Mouse (Mus musculus) kidney, postnatal 0 days (tissue): ENCODE results near the gene Smarcb1. TPM values are rescaled to one million over a fixed set of nuclear protein-coding genes. Genes with fewer than 3 reads are reported as not detected.
A peak's percentile ranks its signal among the peaks of the same experiment; 100 is the strongest.
"Not testable (repeated sequence)": the region's sequence is repeated elsewhere in the genome, so short reads cannot be mapped to it uniquely, and the experiment has no call there.

Experiments used
- ATAC-seq: fragments of 200-750 bp; cut with Nextera tagmentation; replicated peaks from 2 replicates; pipeline ENCODE4 v1.8.0; 2017; ENCODE audit warnings: low read depth, moderate number of reproducible peaks, moderate TSS enrichment, moderate library complexity; ENCODE audit not compliant: low FRiP score
- DNase-seq: peaks from one replicate; pipeline ENCODE4 v3.0.0-alpha.2; 2016; ENCODE audit warnings: low spot score
- H3K27ac ChIP-seq: fragments of 300-500 bp; sonication (generic); 2 replicates; pipeline ENCODE4 v1.5.1; 2014; ENCODE audit warnings: mild to moderate bottlenecking
- H3K27me3 ChIP-seq: fragments of 300-500 bp; sonication (generic); 2 replicates; pipeline ENCODE4 v1.6.1; 2014; ENCODE audit warnings: low read length, mixed read lengths; ENCODE audit not compliant: insufficient read depth
- H3K36me3 ChIP-seq: fragments of 300-500 bp; sonication (generic); 2 replicates; pipeline ENCODE4 v1.6.1; 2014; ENCODE audit warnings: low read length, mixed read lengths; ENCODE audit not compliant: insufficient read depth
- H3K4me1 ChIP-seq: fragments of 300-500 bp; sonication (generic); replicated peaks from 2 replicates; pipeline ENCODE4 v1.6.1; 2014; ENCODE audit warnings: antibody characterized with exemption, low read length, mixed read lengths; ENCODE audit not compliant: insufficient read depth
- H3K4me2 ChIP-seq: fragments of 300-500 bp; sonication (generic); 2 replicates; pipeline ENCODE4 v1.6.1; 2014; ENCODE audit warnings: mild to moderate bottlenecking, low read length, moderate library complexity, mixed read lengths
- H3K4me3 ChIP-seq: fragments of 300-500 bp; sonication (generic); replicated peaks from 2 replicates; pipeline ENCODE4 v1.5.1; 2014; ENCODE audit warnings: low read depth, low read length
- H3K9ac ChIP-seq: fragments of 300-500 bp; sonication (generic); 2 replicates; pipeline ENCODE4 v1.6.1; 2014; ENCODE audit warnings: low read depth, low read length
- H3K9me3 ChIP-seq: fragments of 300-500 bp; sonication (generic); replicated peaks from 2 replicates; pipeline ENCODE4 v1.6.1; 2016; ENCODE audit warnings: low read length, inconsistent platforms, mixed read lengths
- CTCF ChIP-seq: IDR thresholded peaks from 2 replicates; pipeline ENCODE4 v1.5.1; 2016; ENCODE audit warnings: antibody characterized with exemption, low read depth, mild to moderate bottlenecking, moderate library complexity
- WGBS: fragments of 180-500 bp; shearing (Covaris S2); extraction: QIAGEN DNeasy Blood & Tissue Kit; methylation state at CpG from one replicate; pipeline ENCODE4 v1.1.7; 2014; 5-methylcytosine and 5-hydroxymethylcytosine counted together
- polyA plus RNA-seq: library from polyadenylated mRNA; unstranded; fragments of >200 nt; fragmentation: Nextera tagmentation; extraction: Ambion mirVana; gene quantifications from 2 replicates; pipeline ENCODE4 v1.2.1, GENCODE M21; 2015

Smarcb1 gene
- polyA plus RNA-seq, 1 experiment from 2014 or later: 149 TPM

DNA sequence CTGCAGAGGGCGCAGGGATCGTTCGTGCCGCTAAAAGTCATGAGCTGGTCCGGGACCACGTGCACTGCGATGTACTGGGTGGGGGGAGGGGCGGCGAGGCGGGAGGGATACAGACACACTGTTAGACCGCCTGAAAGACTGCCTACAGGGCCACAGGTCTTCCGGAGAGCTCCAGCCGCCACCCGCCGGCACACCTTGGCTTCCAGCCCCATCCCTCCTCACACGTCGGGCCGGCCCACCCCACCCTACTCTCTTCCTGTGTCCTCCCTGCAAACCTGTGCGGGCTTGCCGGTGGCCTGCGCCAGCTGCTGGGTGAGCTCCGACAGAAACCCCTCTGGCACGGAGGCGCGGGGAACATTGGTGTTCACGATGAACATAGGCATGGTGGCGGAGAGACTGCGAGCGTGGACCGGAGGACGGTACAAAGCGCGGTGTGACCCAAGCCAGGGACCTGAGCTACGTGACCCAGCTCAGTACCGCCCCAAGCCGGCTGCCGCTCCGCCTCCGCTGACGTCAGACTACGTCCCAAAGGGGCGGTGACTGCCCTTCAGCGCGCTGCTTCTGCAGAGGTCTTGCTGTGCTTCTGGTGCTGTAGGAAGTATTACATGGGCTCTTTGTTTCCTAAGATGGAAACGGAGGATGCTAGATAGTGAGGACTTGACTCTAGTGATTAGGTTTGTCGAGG lies 61.5 kb downstream of the Smarcb1 start, which contains the start of gene Mif:
Gene Mif, minus strand, starts transcription at position 455 of the 685 bp plus-strand sequence.
- Histone ChIP-seq H3K4me2 (peak within 1 kb of the TSS; percentile 79), H3K4me3 (peak within 1 kb of the TSS; percentile 68), H3K9ac (peak within 1 kb of the TSS; percentile 77), H3K27ac (peak within 1 kb of the TSS; percentile 95), H3K4me1 (peaks cover 11% of the 10 kb centered on the region; the same call in 1 of the 2 replicates)
- H3K9me3 ChIP-seq, H3K36me3 ChIP-seq, H3K27me3 ChIP-seq: not testable (repeated sequence)
- peak; percentile 6; the same call in 1 of the 2 replicates for TF ChIP-seq CTCF
- ATAC-seq (peak; percentile 94), DNase-seq (peak; percentile 94)
- 0% methylated on average over 42 of the region's 46 CpGs for WGBS

DNA sequence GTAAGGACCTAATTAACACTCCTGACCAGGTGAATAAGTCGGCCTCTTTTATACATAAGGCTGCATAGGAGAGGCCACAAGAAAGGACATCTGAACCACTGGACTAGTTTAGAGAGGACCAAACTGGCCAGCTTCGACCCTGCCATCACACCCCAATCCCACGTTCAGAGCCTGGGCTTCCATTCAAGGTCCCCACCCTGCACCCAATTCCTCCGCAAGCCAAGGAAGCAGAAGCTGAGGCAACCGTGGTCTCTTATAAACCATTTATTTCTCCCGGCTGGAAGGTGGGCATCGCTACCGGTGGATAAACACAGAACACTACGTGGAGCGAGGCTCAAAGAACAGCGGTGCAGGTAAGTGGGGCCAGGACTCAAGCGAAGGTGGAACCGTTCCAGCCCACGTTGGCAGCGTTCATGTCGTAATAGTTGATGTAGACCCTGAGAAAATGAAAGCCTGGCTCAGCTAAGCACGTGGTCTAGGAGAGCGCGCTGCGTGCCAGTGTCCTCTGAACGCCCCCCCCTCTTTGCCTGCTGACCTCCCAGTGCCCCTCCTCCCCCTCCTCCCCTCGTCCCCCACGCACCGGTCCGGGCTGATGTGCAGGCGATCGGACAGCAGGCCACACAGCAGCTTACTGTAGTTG lies 62.2 kb downstream of the Smarcb1 start:
- TF ChIP-seq CTCF: no peak
- H3K4me1 ChIP-seq: peaks cover 11% of the 10 kb centered on the region; the same call in 1 of the 2 replicates
- H3K36me3 ChIP-seq: peaks cover 5% of the 10 kb centered on the region; the same call in 1 of the 2 replicates
- peak overlapping the region; percentile 68 for H3K4me3 ChIP-seq
- H3K9me3 ChIP-seq: no peaks in the 10 kb centered on the region
- peak overlapping the region; percentile 95 for H3K27ac ChIP-seq
- DNase-seq (peak; percentile 67), ATAC-seq (peak; percentile 71)
- H3K27me3 ChIP-seq: no peaks in the 10 kb centered on the region
- H3K4me2 ChIP-seq: peak overlapping the region; percentile 79
- WGBS: 2% methylated on average over 27 of the region's 27 CpGs
- H3K9ac ChIP-seq: peak overlapping the region; percentile 77

DNA sequence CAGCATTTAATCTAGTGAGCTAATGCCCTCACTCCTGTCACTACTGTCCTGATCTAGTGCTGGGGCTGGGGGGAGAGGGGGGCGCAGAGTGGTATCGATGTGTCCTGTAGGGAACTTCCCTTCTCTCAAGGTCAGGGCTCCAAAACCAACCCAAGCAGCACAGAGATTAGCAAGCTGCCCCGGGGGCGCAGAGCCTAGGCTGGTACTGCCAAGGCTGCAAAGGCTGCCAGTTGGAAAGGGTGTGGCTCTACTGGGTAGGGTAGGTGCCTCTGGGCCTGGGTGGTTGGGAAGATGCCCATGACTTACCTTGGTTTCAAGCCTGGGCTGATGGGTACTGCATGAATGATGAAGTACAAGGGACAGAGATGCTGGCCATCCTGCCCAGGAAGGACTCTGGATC lies 63.8 kb downstream of the Smarcb1 start:
- Histone ChIP-seq H3K4me1 (peaks cover 11% of the 10 kb centered on the region; the same call in 1 of the 2 replicates), H3K36me3 (peaks cover 5% of the 10 kb centered on the region; the same call in 1 of the 2 replicates), H3K4me2 (no peak overlapping the region), H3K9ac (no peak overlapping the region), H3K27ac (no peak overlapping the region), H3K4me3 (no peak overlapping the region), H3K9me3 (no peaks in the 10 kb centered on the region), H3K27me3 (no peaks in the 10 kb centered on the region)
- DNase-seq: no peak
- no peak for TF ChIP-seq CTCF
- WGBS: 92% methylated on average over 4 of the region's 4 CpGs
- ATAC-seq: no peak

DNA sequence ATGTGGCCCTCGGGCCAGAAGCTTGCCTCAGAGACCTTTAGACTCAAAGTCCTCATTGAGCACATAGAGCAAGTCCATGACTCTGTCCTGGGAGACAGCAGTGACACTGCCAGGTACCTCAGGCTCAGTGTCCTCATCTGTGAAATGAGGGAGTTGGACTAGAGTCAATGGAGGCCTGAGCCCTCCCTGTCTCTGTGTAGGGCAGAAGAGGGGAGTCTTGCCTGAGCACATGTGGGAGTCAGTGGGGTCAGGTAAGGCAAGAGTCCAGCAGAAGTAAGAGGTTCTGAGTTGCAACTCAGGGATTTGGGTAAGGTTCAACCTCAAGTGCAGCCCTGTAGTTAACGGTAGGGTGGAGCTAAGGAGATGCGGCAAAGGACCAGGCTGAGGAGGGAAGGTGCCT lies 64.4 kb downstream of the Smarcb1 start:
- Histone ChIP-seq H3K4me3 (no peak overlapping the region), H3K4me2 (no peak overlapping the region), H3K27me3 (no peaks in the 10 kb centered on the region), H3K9me3 (no peaks in the 10 kb centered on the region), H3K4me1 (peaks cover 11% of the 10 kb centered on the region; the same call in 1 of the 2 replicates), H3K27ac (no peak overlapping the region), H3K36me3 (peaks cover 5% of the 10 kb centered on the region; the same call in 1 of the 2 replicates), H3K9ac (no peak overlapping the region)
- WGBS: 79% methylated on average over 3 of the region's 3 CpGs
- no peak for DNase-seq
- TF ChIP-seq CTCF: no peak
- ATAC-seq: no peak

DNA sequence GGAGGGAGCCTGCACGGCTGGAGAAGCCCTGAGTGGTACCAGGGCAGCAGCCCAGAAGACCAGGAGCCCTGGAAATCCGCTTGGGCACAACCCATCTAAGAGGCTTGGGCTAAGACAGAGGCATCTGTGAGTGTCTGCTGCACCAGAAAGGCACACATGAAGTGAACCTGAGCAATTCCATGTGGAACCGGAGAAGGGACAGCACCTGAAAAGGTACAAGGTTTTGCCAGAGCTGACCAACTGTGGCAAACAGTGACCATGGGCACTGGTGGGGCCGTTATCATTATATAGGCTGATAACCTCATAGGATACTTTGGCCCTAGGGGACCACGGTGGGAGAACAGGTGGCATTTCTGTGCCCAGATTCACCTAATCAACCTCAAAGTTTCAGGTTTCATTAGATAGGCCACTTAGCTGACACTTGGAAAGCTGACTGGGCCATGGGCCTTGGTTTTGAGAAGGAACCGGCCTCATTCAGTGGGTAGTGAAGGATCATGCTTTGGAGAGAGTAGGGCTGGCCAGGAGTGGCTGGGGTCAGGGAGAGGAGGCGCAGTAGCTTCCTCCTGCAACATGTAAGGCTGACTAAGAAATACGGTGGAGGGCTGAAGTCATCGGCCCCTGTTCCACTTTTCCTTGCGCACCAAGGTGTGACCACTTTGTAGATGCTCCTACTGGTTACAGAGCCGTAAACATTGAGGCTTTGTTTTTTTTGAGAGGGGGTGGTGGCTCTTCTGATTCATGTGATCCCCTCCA lies 65.1 kb downstream of the Smarcb1 start:
- no peak for ATAC-seq
- H3K27ac ChIP-seq: no peak overlapping the region
- H3K9me3 ChIP-seq: no peaks in the 10 kb centered on the region
- DNase-seq: no peak
- no peak overlapping the region for H3K4me3 ChIP-seq
- peaks cover 5% of the 10 kb centered on the region; the same call in 1 of the 2 replicates for H3K36me3 ChIP-seq
- TF ChIP-seq CTCF: no peak
- WGBS: 70% methylated on average over 11 of the region's 11 CpGs
- H3K4me1 ChIP-seq: peaks cover 11% of the 10 kb centered on the region; the same call in 1 of the 2 replicates
- H3K9ac ChIP-seq: no peak overlapping the region
- H3K4me2 ChIP-seq: no peak overlapping the region
- H3K27me3 ChIP-seq: no peaks in the 10 kb centered on the region

GRCm38 (mm10) chr10:75855416-75855981 lies 65.9 kb downstream of the Smarcb1 start:
- no peak overlapping the region for H3K27ac ChIP-seq
- no peak for ATAC-seq
- WGBS: 90% methylated on average over 15 of the region's 15 CpGs

More at GRCm38 (mm10) chr10:75855416-75855981, 65.9 kb downstream of the Smarcb1 start:
- Histone ChIP-seq H3K27me3 (no peaks in the 10 kb centered on the region), H3K36me3 (peaks cover 5% of the 10 kb centered on the region; the same call in 1 of the 2 replicates), H3K9me3 (no peaks in the 10 kb centered on the region), H3K4me1 (peaks cover 11% of the 10 kb centered on the region; the same call in 1 of the 2 replicates), H3K4me3 (no peak overlapping the region), H3K9ac (no peak overlapping the region), H3K4me2 (no peak overlapping the region)
- no peak for DNase-seq
- TF ChIP-seq CTCF: no peak
